Mouse (Mus musculus) olfactory bulb, adult 2 months (tissue): ENCODE results near the gene Ppp1r26.

ENCODE experiments used
- CTCF ChIP-seq: fragments of 200-500 bp; IDR thresholded peaks from 2 replicates; pipeline ENCODE4 v1.5.1; 2012; ENCODE audit warnings: low read depth, mild to moderate bottlenecking, low read length, moderate library complexity; ENCODE audit not compliant: insufficient read depth
- POLR2A ChIP-seq: fragments of 200-500 bp; IDR thresholded peaks from 2 replicates; pipeline ENCODE4 v1.6.1; 2012; ENCODE audit warnings: mild to moderate bottlenecking, low read depth, low read length, moderate library complexity; ENCODE audit not compliant: insufficient read depth

GRCm38 (mm10) chr2:28495801-28496595, 49.4 kb downstream of the Ppp1r26 start:
- TF ChIP-seq POLR2A = no peak
- TF ChIP-seq CTCF = no peak
